10 mouse cellular contexts compared by ENCODE assay signal in the genomic region with DNA sequence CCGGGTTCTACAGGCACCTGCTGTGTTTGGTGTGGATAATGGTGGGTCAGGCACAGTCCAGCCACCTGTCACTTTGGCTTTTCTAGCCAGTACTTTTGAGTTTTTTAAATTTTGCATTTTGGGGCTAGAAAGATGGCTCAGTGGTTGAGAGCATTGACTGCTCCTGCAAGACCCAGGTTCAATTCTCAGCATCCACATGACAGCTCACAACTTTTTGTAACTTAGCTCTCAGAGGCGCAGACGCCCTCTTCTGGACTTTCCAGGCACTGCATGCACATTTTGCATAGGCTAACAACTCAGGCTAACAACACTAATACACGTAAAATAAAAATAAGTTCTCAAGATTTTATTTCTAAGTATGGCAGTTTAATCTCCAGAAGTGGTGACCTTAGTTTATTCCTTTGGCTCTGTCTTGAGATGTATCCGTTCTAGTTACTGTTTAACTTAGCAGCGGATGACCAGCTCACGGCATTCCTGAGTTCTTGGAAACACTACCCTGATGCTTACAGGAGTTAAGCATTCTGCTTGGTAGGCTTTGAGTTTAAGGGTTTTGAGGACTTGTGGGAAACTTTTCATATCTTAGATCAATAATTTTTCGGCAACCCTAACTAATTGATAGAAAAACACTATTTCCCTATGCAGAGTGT. TPM values are rescaled to one million over a fixed set of nuclear protein-coding genes. Genes with fewer than 3 reads are reported as not detected.
DNase-seq lines count a peak whose midpoint lies in the region; ATAC-seq and TF ChIP-seq lines count a peak whose summit lies in the region.
"Had no signal": no experiment of that assay in that cellular context is flagged by ENCODE, and none has a peak within 500 bp of the region (broad histone marks: within the 10 kb centered on the region; RNA-seq: fewer than 3 reads in every experiment).

No protein-coding gene starts in this region.

- H3K4me3 ChIP-seq in kidney, embryonic 15.5 days (replicated peaks): no peak overlapping the region
- no peak overlapping the region for H3K4me3 ChIP-seq in E14TG2a.4 (replicated peaks; ENCODE audit: low read length)

- no peaks in the 10 kb centered on the region for H3K9me3 ChIP-seq in kidney, embryonic 15.5 days (replicated peaks)
- no peaks in the 10 kb centered on the region for H3K9me3 ChIP-seq in E14TG2a.4 (ENCODE audit: low read length)

- H3K4me2 ChIP-seq in kidney, embryonic 15.5 days: no peak overlapping the region

- ATAC-seq in kidney, embryonic 15.5 days (replicated peaks; ENCODE audit: low FRiP score): no peak
- ATAC-seq in erythroblast, adult 5-6 weeks (replicated peaks; ENCODE audit: low FRiP score, poor library complexity, severe bottlenecking): peak; percentile 58; the same call in 1 of the 2 replicates

- peaks cover 77% of the 10 kb centered on the region for H3K36me3 ChIP-seq in kidney, embryonic 15.5 days
- H3K36me3 ChIP-seq in E14TG2a.4 (ENCODE audit: insufficient read depth, low read length): peaks cover 93% of the 10 kb centered on the region

- WGBS in kidney, embryonic 15.5 days: 89% methylated on average over 8 of the region's 8 CpGs

- H3K27me3 ChIP-seq in kidney, embryonic 15.5 days: no peaks in the 10 kb centered on the region
- H3K27me3 ChIP-seq in E14TG2a.4 (ENCODE audit: insufficient read depth, low read length): no peaks in the 10 kb centered on the region

- DNase-seq in kidney, postnatal 10 days: peak; percentile 30
- DNase-seq in A20 (ENCODE audit: low read depth, low spot score) (peak; percentile 44), adipocyte (ENCODE audit: low spot score) (no peak)
- DNase-seq in layer of hippocampus, adult 9-10 months (ENCODE audit: low spot score): no peak
- DNase-seq in spleen, adult 18-20 months: no peak
- DNase-seq: cerebellum, adult 11-12 months had no signal

- no peak overlapping the region for H3K27ac ChIP-seq in kidney, embryonic 15.5 days

- no peaks in the 10 kb centered on the region for H3K4me1 ChIP-seq in kidney, embryonic 15.5 days
- H3K4me1 ChIP-seq in E14TG2a.4 (replicated peaks; ENCODE audit: low read depth, low read length): no peaks in the 10 kb centered on the region

- TF ChIP-seq CTCF in E14TG2a.4 (conservative IDR thresholded peaks at IDR 0.05; ENCODE audit: low read length): peak; percentile 88

- H3K9ac ChIP-seq in kidney, embryonic 15.5 days: no peak overlapping the region

RNA-seq across cellular contexts. Expression of a gene that starts 23.5 kb away (rescaled TPM):
- 28.2 and 28.7 TPM in 2 replicates for polyA plus RNA-seq in kidney, embryonic 15.5 days (2015; fragmentation: Nextera tagmentation; extraction: Ambion mirVana)
- total RNA-seq in erythroblast, adult 5-6 weeks (2015; ENCODE audit: low replicate concordance): 3.5 and 6.3 TPM in 2 replicates
- 2.4 and 5.0 TPM in 2 replicates for total RNA-seq in erythroblast, adult 5-6 weeks (2017; ENCODE audit: low replicate concordance)

RNA-seq across cellular contexts. Expression of a gene that starts 42.6 kb away (rescaled TPM):
- 2.6 and 2.7 TPM in 2 replicates for polyA plus RNA-seq in kidney, embryonic 15.5 days (2015; fragmentation: Nextera tagmentation; extraction: Ambion mirVana)
- 1.3 TPM in 1 of 2 replicates, not detected in the other for total RNA-seq in erythroblast, adult 5-6 weeks (2015; ENCODE audit: low replicate concordance)
- not detected in 2 replicates for total RNA-seq in erythroblast, adult 5-6 weeks (2017; ENCODE audit: low replicate concordance)
- total RNA-seq: heart, postnatal 25 days had no signal

Comparison
In these comparisons a context has a peak if more than half of its experiments do, and no peak if none do; other contexts are left out.
1. DNase-seq: peak in kidney, postnatal 10 days (single experiment) and A20 (single experiment); none in adipocyte (single experiment), layer of hippocampus, adult 9-10 months (single experiment) and spleen, adult 18-20 months (0 of 2).